Mouse (Mus musculus) adrenal gland, adult 18-20 months (tissue): ENCODE measurements around the gene Cabp4. TPM values are rescaled to one million over a fixed set of nuclear protein-coding genes. Genes with fewer than 3 reads are reported as not detected.

ENCODE experiments used
- DNase-seq, 2 experiments: peaks; one replicate each; pipeline ENCODE4 v3.0.0; 2021 to 2022; ENCODE audit warnings: low spot score in 2 of 2
- total RNA-seq, 2 experiments: library from RNA; stranded (reverse); gene quantifications; 1 replicate in 1 of 2; 2 replicates in 1 of 2; pipeline ENCODE4 v1.2.3; 2021

Gene Cabp4
- total RNA-seq, 2 experiments from 2014 or later: 0.16 to 0.60 TPM

DNA sequence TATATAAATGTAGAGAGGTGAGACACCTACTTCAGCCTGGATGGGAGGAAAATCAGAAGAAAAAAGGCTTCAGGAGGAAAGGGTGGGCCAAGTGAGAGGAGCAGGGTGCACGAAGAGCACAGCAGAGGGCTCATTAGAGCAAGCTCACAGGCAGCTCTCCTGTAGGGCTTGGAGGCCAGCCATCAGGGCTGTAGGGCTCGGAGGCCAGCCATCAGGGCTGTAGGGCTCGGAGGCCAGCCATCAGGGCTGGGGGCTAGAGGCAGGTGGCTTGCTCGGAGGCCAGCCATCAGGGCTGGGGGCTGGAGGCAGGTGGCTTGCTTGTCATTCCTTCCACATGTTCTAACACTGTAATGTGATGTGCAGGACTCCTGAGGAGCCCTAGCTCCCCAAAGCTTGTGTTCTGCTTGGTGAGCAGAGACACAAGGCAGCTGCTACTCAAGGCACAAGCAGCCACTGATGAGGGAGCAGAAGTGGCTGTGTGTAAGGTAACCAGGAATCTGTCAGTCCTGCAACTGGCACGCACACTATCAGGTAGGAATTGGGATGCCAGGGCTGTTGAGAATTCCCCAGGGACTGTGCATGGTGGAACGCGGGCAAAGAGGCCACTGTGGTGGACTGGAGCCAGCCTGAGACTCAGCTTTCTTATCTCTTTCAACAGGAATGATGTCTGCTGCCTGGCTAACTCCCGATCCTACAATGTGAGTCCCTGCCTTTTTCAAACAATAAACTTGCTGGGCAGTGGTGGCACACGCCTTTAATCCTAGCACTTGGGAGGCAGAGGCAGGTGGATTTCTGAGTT, 23.0 kb upstream of the Cabp4 start:
- no peak for DNase-seq

DNA sequence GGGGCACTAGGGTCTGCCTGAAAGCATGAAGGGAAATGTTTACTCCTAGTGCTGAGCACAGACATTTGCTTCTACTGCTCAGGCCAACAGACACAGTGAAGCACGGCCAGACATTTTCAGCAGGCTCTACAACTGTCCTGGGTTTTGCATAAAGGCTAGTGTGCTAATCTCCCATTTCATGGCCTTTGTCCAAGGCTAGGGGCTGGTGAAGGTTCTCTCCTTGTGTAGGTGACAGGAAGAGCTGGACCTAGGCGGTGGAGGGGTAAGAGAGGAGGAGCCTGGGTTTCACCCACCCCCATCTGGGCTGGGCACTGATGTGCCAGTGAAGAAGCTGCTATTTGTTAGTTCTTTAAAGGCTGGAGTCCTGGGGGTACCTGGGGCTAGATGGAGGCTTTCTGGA, 20.9 kb upstream of the Cabp4 start:
- peak in 1 of 2 experiments; percentile 38 for DNase-seq

DNA sequence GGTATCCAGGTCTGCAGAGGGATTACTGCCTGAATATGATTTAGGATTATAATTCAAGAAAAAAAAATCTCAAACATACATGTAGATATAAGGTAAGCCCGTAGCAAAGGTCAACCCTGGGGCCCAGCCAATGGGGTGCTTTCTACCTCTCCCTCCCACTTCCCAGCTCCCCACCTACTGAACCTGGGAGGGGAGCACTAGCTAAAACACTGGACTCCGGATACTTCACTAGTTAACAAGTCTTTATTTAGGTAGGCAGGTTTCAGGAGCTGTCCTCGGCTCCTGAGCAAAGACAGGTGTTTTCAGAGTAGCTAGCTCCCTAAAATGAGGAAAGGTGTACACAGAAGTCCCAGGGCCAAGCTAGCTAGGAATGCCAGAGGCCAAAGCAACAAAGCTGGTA, 20.3 kb upstream of the Cabp4 start:
- no peak for DNase-seq

DNA sequence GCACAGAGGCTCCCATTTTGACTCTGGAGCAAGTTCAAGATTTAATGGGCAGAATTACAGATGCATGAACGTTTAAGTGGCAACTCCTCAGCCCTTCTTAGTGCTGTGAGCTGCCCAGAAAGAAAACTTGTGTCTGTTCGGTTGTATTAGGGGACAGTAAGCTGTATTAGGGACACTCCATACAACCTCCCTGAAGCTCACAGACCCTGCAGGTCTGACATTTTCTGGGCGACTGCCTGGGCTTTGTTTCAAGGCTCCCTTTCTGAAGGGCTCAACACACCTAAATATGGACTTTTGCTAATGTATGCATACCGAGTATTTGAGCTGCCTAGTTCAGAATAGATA, 19.7 kb upstream of the Cabp4 start:
- DNase-seq: no peak

DNA sequence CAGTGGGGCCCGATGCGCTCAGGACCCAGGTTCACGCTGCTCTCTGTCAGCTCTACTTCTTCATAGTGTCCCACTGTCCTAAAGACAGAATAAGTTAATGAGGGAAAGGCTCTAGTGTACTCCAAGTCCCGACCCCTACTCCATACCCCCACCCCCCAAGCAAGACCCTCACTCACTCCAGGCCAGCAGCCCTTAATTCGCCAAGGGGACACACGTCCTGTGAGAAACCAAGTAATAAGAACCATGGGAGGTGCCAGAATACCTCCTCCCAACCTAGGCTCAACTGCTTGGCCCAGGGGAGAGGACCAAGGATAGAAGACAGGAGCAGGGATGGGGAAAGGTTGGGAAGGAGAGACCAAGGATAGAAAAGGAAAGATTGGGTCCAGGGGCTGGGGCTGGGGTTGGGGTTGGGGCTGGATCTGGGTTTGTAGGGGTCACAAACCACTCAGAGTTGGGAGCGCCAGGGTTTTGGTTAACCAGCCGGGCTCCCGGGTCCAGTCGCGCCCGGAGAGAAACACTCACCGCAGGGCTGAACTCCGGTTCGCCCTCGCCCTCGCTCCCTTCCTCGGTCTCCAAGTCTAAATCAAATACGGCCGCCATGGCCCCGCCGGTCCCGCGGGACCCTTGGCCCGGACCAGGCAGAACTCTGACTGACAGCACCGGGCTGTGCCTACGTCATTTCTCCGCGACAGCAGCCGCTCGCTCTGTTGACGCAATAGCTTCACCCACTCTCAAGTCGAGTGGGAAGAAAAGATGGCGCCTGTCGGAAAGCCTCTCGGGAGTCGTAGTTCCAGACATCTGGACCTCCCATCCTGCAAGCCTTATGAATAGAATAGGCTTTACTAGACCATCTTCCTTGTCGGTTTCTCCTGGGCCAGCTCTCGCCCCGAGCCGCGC, 19.1 kb upstream of the Cabp4 start, which contains the start of gene Rps6kb2:
Gene Rps6kb2 (minus strand): TSS at position 709 of the 897 bp plus-strand sequence.
- DNase-seq: peak; percentile 94 to 96

DNA sequence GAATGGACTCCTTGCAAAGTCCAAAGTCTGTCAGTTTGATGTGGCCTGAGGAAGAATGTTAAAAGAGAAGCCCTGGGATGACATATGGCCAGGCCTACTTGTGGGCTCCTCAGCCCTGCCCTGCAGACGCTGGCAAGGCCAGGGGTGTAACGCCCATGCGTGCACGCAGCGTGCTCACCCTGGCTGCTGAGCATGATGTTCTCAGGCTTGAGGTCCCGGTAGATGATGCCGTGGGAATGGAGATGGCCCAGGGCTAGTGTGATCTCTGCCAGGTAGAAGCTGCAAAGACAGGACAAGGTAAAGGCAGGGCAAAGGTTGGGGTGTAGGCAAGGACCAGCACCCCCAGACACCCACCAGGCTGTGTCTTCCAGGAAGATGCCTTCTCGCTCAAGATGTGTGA, 15.2 kb upstream of the Cabp4 start:
- DNase-seq: no peak

DNA sequence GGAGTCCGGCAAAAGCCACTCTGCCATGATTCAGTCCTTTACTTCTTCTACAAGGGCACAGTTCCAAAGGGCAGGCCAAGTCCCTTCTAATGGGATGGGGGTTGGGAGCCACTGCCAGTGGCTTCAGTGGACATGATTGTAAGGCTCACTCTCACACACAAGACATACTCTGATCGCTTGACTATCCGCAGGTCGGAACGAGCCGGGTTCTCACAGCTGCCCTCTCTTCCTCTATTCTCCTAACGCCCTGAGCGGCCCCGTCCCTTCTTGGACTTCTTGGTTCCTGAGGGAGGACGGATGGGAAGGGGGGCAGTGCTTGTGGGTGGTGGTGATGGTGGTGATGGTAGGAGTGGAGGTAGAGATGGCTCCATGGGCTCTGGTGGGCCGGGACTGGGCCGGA, 12.9 kb upstream of the Cabp4 start:
- no peak for DNase-seq

DNA sequence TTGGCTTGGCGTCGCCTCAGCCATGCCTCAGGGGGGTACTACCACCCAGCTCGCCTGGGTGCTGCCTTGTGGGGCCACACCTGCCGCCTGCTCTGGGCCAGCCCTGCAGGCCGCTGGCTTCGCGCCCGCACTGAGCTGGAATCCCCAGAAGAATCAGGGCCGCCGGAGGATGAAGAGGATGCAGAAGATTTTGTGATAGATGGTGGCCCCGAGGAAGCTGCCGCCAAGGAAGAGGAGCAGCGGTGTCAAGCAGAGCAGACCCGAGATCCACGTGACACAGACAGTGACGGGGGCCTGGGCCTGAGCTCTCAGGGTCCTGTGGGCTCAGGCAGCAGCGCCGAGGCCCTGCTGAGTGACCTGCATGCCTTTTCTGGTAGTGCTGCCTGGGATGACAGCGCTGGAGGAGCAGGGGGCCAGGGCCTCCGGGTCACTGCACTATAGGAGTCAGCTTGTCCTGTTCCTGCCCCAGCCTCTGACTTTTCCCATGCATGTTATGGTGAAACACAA, 12.3 kb upstream of the Cabp4 start:
- DNase-seq: no peak

DNA sequence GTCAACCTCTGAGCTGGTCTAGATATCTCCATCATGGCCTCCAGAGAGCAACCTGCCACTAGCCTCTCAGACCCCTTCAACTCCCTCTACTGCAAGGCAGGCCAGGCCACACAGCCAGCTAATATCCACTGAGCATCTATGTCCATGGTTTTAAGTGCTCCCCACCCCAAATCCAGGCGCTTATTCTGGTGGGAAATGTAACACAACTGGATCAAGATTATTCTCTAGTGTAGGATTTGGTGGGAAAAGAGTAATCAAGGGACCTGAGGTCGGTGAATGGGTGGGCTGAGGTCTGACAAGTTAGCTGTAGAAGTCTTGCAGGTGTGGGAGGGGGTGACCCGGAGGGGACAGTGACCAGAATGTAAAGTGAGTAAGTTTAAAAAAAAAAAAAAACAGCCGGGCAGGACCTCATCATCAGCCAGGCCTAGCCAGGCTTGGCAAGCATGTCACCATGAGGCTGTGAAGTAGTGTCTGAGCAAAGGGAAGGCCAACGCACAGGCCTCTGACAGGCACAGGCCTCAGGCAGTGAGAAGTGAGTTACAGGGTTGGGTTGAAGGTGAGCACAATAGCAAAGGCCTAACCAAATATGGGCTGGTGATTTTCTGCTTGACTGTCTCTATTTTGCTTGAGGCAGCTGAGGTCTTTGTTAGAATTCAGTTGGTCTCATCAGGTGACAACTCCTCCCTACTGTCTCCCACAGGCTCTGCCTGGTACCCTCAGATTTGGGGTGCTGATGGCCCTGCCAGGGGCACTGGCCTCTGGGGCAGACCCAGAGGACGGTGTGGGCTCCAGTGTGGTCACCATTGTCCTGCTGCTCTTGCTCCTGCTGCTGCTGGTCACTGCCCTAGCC, 11.6 kb upstream of the Cabp4 start:
- DNase-seq: no peak

DNA sequence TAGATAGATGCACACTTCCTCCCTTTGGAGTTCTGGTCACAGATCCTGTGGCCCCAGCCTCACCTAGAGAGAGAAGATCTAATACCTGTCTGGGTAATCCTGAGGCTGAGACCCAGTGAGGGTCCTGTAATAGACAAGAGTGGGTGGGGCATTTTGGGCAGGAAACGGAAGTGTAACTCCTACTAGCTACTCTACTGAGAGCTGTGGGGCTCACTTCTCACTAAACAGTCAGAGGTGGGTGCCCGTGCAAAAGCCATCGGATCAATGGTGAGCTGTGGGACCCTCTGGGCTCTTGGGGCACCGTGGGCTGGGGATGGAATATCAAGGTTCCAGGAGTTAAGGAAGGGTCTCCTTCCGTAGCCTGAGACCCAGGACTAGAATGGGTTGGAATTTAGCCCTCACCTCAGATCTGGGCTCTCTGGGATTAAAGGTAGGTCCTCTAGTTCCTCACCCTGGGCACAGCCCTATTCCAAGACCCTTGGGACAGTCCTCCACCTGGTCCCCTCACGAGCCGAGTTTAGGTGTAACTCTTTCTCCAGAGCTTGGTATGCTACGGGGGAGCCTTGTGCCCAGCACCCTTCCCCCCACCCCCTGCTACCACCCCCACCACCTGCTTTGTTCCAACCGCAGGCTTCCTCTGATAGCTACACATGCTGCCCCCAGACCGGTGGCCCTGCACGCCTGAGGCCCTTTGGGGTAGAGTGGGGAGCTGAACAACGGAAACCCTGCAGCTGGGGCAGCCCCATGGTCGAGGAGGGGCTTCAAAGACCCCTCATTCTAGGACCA, 10.8 kb upstream of the Cabp4 start:
- DNase-seq: no peak

DNA sequence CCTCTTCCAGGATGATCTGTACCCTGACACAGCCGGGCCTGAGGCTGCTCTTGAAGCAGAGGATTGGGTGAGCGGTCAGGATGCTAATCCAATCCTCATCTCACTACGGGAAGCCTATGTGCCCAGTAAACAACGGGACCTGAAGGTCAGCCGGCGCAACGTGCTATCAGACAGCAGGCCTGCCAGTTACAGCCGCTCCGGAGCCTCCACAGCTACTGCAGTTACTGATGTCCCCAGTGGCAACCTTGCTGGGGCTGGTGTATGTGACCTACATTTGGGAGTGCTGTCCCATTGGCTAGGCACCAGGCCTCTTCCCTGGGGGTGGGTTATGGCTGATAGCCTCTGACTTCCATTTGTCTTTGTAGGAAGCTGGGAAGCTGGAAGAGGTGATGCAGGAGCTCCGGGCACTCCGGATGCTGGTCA, 9.4 kb upstream of the Cabp4 start, which contains the start of gene Ptprcap:
Gene Ptprcap (plus strand): TSS at position 373 of the 423 bp plus-strand sequence.
- no peak for DNase-seq

DNA sequence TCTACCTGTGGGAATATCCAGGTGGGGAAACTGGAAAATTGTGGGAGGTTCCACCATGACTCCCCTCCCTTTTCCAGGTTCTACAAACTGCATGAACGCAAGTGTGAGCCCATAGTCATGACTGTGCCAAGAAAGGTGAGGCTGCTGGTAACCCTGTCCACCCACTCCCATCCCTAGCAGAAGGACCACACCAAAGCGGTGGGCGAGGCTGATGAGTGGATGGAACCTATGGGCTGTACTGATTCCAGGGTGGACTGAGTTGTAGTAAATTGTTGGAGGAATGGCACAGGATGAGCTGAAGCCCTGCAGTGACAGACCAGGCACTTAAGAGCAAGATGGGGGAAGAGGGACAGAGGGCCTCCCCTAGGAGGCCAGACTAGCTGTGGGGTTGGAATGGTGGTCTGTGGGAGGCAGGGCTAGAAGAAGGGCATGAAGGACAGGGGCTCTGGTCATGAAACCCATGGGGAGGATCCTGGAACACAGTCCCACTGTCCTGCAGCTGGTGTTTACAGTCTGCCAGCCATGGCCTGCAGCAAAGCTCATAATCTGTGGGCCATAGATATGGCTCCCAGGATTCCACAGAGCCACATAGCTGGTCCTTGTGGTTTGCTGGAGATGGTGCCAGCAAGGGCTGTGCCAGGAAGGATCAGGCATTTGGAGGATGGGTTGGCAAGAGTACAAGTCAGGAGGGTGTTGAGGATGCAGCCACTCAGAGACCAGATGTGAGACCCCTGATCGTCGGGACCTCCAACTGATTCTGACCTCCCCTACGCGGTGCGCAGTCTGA, 8.8 kb upstream of the Cabp4 start:
- no peak for DNase-seq

DNA sequence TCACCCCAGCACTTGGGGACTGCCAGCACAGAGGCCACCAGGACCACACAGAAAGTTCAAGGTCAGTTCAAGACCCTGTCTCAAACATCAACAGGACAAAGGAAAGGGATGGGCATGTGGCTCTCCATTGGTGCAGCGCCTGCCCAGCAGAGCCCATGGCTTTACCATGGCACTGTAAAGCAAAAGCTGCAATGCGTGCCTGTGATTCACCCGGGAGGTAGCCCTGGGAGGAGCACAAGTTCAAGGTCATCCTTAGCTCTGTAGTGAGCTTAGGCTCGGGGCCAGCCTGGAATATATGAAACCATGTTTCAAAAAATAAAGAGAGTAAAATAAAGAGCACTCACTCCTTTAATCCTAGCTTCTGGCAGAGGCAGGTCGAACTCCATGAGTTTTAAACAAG, 8.1 kb upstream of the Cabp4 start:
- no peak for DNase-seq

DNA sequence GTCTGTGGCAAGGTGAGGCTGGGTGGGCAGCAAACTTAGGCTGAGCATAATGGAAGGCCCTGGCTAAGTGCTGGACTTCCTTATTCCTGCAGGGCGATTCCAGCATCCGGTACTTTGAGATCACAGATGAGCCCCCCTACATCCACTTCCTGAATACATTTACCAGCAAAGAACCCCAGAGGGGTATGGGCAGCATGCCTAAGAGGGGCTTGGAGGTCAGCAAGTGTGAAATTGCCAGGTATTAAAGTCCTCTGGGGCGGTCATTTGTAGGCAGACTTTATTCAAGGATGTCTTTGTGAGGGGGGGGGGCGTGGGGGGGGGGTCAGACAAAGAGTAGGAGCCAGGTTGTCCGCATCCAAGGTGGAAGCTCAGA, 7.6 kb upstream of the Cabp4 start:
- no peak for DNase-seq

DNA sequence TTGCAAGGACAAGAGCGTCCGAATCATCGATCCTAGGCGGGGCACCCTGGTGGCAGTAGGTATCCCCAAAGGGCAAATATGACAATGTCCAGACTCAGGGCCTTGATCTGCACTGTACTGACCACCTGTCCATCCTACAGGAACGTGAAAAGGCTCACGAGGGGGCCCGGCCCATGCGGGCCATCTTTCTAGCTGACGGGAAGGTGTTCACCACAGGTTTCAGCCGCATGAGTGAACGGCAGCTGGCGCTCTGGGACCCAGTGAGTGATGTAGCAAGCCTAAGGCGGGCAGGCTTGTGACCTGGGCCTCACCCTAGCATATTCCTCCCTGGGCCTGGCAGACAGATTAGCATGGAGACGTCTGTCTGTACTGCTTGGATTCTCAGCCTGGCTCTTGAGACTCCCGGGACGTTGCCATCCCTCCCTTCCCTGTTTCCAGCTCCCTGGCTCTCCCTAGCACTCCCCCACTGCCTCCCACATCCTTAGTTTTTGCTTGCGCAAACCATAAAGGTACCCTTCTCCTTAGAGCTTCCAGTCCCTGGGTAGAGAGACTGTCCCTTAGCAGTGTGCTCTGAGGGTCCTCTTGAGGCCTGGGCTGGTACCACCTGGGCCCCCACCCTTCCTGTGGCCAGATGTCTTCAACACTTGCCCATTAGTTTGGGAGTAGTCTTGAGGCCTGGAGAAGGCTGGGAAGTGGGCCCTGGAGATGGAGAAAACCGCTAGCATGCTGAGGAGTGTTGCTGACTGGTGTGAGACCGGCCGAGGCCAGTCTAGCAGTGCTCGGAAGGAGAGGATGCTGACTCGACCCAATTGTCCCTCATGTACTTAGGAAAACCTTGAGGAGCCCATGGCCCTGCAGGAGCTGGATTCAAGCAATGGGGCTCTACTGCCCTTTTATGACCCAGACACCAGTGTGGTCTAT, 7.0 kb upstream of the Cabp4 start:
- no peak for DNase-seq

DNA sequence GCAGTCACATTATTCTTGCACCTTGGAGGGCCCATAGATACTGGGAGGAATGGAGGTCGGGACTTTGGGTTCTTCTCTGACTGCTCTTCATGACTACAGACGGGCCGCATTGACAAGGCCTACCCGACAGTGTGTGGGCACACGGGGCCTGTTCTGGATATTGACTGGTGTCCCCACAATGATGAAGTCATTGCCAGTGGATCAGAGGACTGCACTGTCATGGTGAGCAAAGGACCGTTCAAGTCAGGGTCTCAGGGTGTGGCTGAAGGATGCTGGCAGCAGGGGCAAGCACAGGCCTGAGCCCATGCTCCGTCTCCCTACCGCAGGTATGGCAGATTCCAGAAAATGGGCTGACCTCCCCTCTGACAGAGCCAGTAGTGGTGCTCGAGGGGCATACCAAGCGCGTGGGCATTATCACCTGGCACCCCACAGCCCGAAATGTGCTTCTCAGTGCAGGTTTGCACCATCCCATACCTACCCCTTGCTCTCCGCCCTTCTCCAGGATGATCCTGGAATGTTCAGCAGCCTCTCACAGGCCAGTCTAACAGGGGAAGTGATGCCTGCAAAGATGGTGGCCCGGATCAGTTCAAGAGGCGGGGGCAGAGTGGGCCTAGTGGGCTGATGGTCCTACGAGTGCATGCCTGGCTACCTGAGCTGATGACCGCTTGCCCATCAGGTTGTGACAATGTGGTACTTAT, 6.1 kb upstream of the Cabp4 start:
- DNase-seq: no peak

DNA sequence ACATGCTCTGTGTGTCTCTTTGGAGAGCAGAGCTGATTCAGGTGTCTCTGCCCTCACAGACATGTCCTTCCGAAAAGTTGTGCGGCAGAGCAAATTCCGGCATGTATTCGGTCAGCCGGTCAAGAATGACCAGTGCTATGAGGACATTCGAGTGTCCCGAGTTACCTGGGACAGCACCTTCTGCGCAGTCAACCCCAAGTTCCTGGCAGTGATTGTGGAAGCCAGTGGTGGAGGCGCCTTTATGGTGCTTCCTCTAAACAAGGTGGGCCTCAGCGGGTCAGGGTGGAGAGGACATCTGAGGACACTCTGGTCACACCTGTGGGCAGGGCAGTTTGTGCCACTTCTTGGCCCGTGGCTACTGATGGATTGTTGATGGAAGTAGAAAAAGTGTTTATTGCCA, 5.5 kb upstream of the Cabp4 start:
- DNase-seq: no peak

DNA sequence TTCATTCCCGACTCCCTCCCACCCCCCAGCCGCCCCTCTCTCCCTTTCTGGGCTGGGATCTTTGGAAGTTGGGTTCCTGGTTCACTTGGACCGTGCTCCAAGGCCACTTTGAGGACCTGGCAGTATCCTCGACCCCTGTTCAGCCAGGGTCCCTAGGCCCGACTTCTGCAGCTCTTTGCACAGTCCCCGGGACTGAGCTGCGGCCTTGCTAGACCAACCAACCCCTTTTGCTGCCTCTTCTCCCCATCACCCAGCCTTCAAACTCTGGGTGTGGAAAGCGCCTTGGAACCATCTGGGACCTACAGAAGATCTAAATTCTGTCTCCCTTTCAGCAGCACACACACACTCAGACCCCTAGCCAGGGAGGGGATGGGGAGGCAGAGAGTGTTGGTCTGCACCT, 5.0 kb upstream of the Cabp4 start:
- DNase-seq: no peak
